Mouse (Mus musculus): ENCODE measurements at regions not wholly inside any gene's neighbourhood (a gene's known extent, or its start where the extent isn't known, plus 50 kb on each side); places are given as distances from the start of the nearest gene placed in this dataset.

- no peak for TF ChIP-seq CTCF (IDR thresholded peaks at IDR 0.05; ENCODE audit: low read depth, low read length)
- TF ChIP-seq POLR2A (IDR thresholded peaks at IDR 0.05; ENCODE audit: insufficient read depth, low read length): no peak
- TF ChIP-seq EP300 (IDR thresholded peaks at IDR 0.05; ENCODE audit: insufficient read depth, low read depth, low read length): no peak
These were observed 108.8 kb upstream of the Lgalsl start for GRCm38 (mm10) chr11:20939644-20940043.

All from ES-Bruce4 (cell line).